Mouse (Mus musculus): Measurements from ENCODE around the gene Ascl2. TPM values are rescaled to one million over a fixed set of nuclear protein-coding genes. Genes with fewer than 3 reads are reported as not detected.

Gene Ascl2
- not detected for total RNA-seq (2021)
- long read RNA-seq, experiment 1, result 0 reads
- long read RNA-seq, experiment 2, result 0 reads

- no peak for DNase-seq
- intact Hi-C loops (cut with DNase I), result no loop called here
Observed at GRCm38 (mm10) chr7:142968809-142969511, at the start of gene Ascl2. Ascl2 (minus strand) TSS chr7:142969264.

GRCm38 (mm10) chr7:143017181-143017580, 48.1 kb upstream of the Ascl2 start:
- DNase-seq, result no peak
- intact Hi-C loops (cut with DNase I), result loop anchor here (2.0 kb wide), 1 partner anchor 30 kb away; no protein-coding TSS in a partner anchor

- no peak for DNase-seq
- intact Hi-C loops (cut with DNase I), result loop anchor here (2.0 kb wide), 1 partner anchor 30 kb away; no protein-coding TSS in a partner anchor
Observed at GRCm38 (mm10) chr7:143016424-143017142, 47.5 kb upstream of the Ascl2 start.

- intact Hi-C loops (cut with DNase I), result loop anchor here (2.0 kb wide), 1 partner anchor 31 kb away; no protein-coding TSS in a partner anchor
- peak; percentile 55 to 57 for DNase-seq
Observed at GRCm38 (mm10) chr7:143015755-143016423, 46.8 kb upstream of the Ascl2 start.

GRCm38 (mm10) chr7:143014862-143015659, 46.0 kb upstream of the Ascl2 start:
- intact Hi-C loops (cut with DNase I), result no loop called here
- no peak for DNase-seq

- peak; percentile 70 to 83 for DNase-seq
- intact Hi-C loops (cut with DNase I), result no loop called here
Observed at GRCm38 (mm10) chr7:143013420-143014178, 44.5 kb upstream of the Ascl2 start.

- intact Hi-C loops (cut with DNase I), result no loop called here
Observed at GRCm38 (mm10) chr7:143012230-143012875, 43.3 kb upstream of the Ascl2 start.

GRCm38 (mm10) chr7:143011226-143011625, 42.2 kb upstream of the Ascl2 start:
- no peak for DNase-seq
- intact Hi-C loops (cut with DNase I), result no loop called here

More at GRCm38 (mm10) chr7:143012230-143012875, 43.3 kb upstream of the Ascl2 start:
- no peak for DNase-seq

- intact Hi-C loops (cut with DNase I), result loop anchor here (2.0 to 10.0 kb wide), 3 partner anchors 45 to 455 kb away; partner anchors contain the start of gene Cdkn1c
- no peak for DNase-seq
Observed at GRCm38 (mm10) chr7:143009996-143010395, 40.9 kb upstream of the Ascl2 start.

- intact Hi-C loops (cut with DNase I), result loop anchor here (1.0 to 10.0 kb wide), 4 partner anchors 46 to 456 kb away; partner anchors contain the start of gene Cdkn1c
- DNase-seq, result peak in 1 of 2 experiments; percentile 65
Observed at GRCm38 (mm10) chr7:143008996-143009665, 40.1 kb upstream of the Ascl2 start.

GRCm38 (mm10) chr7:143008370-143008926, 39.4 kb upstream of the Ascl2 start:
- DNase-seq, result no peak
- intact Hi-C loops (cut with DNase I), result loop anchor here (1.0 to 10.0 kb wide), 4 partner anchors 46 to 456 kb away; partner anchors contain the start of gene Cdkn1c

- intact Hi-C loops (cut with DNase I), result loop anchor here (1.0 to 10.0 kb wide), 4 partner anchors 47 to 457 kb away; partner anchors contain the start of gene Cdkn1c
- DNase-seq, result peak; percentile 93 to 95
Observed at GRCm38 (mm10) chr7:143007599-143008369, 38.7 kb upstream of the Ascl2 start.

- DNase-seq, result no peak
- intact Hi-C loops (cut with DNase I), result loop anchor here (5.0 to 10.0 kb wide), 2 partner anchors 130 to 458 kb away; partner anchors contain the start of gene Cdkn1c
Observed at GRCm38 (mm10) chr7:143006756-143007598, 37.9 kb upstream of the Ascl2 start.

- intact Hi-C loops (cut with DNase I), result loop anchor here (5.0 to 10.0 kb wide), 2 partner anchors 131 to 459 kb away; partner anchors contain the start of gene Cdkn1c
Observed at GRCm38 (mm10) chr7:143006097-143006755, 37.2 kb upstream of the Ascl2 start.

More at GRCm38 (mm10) chr7:143006097-143006755, 37.2 kb upstream of the Ascl2 start:
- no peak for DNase-seq
